Mouse (Mus musculus) urinary bladder, postnatal 25 days (tissue): Measurements from ENCODE around the gene Prr15l.

Source experiments
- DNase-seq: peaks from one replicate; pipeline ENCODE4 v3.0.0; 2022; ENCODE audit warnings: low spot score

Gene Prr15l

DNA sequence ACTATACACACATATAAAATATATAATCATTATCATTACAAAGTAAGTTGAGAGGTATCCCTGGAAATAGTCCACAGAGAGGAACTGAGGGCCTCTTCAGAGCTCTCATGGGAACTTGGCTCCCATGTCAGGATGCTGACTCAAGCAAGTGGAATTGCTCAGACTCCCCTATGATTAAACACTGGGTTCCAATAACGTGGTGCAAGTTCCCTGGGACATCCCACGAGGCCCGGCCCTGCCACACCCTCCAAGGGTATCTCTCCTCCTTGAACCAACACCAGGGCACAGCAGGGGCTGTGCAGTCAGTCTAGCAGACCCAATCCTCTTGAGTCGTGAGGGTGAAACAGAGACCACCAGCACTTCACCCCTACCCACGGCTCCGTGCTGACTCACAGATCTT is 8.9 kb upstream of the Prr15l start:
- no peak for DNase-seq

DNA sequence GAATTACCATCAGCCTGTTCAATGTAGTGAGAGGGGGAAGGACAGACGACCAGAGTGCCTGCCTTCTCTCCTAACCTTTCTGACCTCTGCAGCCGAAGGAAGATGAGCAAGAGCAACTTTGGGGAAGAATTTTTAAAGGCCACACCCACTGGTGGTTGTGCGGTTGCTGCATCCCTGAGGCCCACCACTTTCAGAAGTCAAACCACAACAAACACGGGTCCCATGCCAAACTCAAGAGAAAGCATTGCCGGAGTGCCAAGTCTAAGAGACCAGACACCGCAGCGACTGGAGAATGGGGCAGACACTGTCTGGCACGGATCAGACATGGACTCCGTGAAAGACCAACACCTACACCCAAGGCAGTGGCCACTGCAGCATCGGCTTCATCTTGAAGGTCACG is 3.0 kb upstream of the Prr15l start:
- DNase-seq, result no peak

DNA sequence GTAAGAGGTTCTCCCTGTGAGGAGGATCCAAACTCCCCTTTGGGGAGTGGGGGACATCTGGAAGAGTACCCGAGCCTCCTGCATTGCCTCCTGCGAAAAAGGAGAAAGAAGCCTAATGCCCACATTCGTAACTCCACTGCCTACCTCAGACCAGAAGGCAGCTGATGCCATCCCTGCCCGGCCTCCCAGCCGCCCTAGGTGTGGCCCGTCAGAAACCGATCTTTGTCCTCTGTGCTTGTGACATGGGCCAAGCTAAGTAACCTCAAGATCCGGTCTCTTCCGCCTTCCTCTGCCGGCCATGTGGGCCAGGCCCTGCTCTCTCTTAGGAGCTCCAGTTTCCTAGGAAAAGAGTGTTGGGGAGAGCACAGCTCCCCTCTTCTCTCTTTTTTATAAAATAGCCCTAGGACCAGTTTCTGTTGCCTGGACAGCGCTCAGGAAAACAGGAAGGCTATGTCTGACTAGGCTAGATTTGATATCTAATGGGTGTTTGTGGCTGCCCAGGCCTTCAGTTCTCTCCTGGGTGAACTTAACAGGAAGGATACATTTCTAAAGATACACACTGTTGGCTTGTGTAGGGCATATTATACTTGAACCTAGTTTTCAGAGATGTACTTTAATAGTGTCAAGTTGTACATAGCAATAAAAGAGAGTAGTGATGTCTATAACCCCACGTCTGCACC is 2.3 kb upstream of the Prr15l start:
- no peak for DNase-seq

- no peak for DNase-seq
Measured at GRCm38 (mm10) chr11:96926587-96926986, 1.3 kb upstream of the Prr15l start.

- DNase-seq, result no peak
Measured at GRCm38 (mm10) chr11:96928691-96929090, 787 bp downstream of the Prr15l start.

DNA sequence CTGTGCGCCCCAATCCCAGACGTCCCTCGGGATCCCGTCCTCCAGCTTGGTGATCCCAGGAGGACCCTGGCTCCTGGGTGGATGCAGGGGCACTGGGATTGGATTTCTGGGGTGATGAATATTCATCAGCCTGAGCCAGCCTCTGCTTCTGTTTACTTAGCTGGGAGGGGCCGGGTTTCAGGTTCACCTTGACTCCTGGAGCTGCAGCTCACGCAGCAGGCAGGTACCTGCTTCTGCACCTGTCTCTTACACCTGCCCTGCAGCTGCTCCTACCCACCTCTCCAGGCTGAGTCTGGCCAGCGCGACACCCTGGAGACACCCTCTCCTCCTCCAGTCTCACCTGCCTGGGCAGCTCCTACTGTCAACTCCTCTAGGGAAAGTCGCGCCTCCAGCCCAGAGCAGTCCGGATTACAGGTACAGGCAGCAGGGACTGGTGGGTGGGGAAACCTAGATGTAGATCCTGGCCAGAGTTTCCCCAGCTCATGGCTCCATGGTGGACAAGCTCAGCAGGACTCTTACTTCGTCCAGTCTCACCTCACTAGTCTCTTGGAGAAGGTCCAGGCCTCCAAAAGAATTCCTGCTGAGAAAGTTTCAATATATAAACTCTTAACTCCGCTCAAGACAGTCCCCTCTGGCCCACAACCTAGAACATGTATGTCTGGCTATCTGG is 1.3 kb downstream of the Prr15l start:
- no peak for DNase-seq

DNA sequence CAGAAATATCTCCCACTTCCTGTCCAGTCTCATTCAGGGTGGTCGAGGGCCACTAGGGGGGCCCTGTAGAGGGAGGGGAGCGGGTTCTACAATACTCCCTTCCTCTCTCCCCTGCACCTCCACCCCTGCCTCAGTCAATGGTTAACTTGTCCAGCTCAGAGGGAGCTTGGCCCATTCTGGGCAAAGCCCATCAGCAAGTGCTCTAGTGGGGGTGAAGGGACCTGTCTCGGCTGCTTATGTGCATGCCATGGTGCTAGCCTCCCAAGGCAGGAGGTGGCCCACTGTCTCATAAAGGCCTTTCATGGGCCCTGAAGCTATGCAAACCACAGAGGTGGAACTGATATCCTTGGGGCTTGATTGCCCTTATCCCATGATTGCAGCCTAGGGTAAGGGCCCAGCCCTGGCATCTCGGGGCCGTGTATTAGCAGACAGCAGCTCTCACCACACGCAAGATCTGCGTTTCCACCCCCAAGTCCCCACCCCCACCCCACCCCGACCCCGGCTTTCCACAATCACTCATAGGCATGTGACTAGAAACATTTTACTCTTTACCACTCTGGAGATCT is 1.9 kb downstream of the Prr15l start:
- DNase-seq, result no peak

DNA sequence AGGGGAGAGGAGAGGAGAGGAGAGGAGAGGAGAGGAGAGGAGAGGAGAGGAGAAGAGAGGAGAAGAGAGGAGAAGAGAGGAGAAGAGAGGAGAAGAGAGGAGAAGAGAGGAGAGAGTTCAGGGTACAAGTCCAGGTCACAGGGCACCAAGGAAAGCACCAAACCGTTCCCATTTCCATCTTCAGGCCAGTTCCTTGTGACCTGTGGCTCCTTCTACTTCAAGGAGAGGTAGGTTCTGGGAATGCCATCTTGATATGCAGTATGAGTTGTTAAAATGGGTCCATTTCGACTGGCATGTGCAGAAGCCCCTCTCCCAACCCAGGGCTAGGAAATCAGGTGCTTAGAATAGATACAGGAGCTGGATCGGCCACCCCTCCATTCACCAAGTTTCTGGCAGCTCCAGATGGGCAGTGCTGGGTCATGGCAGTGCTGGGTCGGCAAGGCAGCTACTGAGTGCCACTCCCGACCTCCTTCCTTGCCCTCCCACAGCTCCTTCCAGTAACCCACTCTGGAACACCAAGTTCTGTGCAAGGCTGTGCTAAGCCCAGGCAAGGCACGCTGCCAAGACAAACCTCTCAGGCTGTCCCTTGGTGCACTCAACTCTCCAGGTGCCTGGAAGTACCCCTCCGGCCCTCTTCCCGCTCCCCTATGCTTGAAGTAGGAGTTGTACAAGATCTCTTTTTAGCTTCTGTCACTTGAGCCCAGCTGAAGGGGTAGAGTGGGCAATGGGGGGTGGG is 3.6 kb downstream of the Prr15l start:
- DNase-seq, result no peak

GRCm38 (mm10) chr11:96933562-96934276 is 5.8 kb downstream of the Prr15l start:
- DNase-seq, result no peak

DNA sequence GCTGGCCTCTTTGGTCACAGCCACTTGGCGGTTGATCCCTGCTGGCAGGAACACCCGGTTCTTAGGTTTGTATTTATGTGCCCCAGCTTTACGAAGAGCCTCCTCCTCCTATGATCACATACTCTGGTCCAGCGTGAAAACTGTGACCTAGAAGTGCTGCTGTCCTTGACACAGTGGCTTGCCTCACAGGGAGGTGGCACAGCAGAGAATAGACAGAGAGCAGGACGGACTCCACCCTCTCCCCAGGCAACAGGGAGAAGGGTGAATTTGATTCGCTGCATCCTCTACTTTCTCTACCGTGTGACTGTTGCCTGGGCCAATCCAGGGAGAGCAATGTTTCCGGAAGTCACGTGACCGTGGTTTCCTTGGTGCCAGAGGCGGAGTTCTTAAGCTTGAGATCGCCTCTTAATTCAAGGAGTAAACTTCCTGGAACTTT is 7.0 kb downstream of the Prr15l start:
- no peak for DNase-seq

GRCm38 (mm10) chr11:96935872-96936650 is 8.2 kb downstream of the Prr15l start:
- DNase-seq, result no peak

- peak; percentile 67 for DNase-seq
Measured at GRCm38 (mm10) chr11:96937549-96938425, 9.9 kb downstream of the Prr15l start.

DNA sequence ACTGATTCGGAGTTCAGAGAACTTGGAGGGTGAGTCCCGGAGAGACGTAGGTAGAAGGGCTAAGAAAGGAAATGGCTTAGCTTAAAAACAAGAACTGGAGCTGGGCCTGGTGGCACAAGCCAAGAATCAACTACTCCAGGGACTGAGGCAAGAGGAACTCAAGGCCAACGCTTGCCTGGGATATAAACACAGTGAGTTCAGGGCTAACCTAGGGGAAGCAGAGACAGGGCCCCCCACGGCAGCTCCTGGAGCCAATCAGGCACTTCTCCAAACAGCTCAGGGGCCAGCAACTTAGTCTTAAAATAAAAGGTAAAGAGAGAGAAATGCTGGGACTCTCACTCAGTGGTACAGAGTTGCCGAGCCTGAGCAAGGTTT is 10.5 kb downstream of the Prr15l start:
- DNase-seq, result no peak

DNA sequence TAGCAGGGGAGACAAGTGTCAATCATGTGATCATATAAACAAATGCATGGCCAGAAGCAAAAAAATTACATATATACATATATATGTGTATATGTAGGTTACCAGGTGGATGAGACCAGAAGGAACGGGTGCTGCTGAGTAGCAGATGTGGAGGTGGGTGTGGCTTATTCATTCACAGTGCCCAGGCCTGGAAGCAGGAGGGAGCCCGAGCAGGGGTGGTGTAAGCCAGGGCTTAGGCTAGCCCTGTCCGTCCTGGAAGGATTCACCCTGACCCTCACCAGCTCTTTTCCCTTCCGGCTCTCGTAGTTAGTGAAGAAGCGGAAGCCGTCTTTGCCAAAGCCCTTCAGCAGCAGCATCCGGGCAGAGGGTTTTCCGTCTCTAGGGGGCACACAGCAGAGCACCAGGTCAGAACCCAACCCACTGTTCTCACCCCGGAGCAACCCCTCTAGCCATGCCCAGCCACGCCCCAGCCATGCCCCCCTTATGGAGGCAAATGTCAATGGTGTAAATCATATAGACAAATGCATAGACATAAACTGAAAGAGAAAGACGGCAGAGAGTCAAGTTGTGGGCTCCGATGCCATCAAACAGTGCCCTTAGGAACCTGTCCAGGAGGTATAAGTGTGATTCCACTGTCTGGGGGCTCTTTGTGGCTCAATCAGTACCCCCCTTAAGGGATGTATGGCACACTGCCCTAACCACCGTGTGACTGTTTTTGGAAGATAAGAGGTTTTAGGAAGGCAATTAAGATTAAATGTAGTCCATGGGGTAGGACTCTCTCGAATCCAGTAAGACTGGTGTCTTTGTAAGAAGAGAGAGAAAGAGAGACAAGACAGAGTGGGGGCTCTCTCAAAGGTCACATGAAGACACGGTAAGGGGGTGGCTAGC is 12.9 kb downstream of the Prr15l start:
- DNase-seq, result no peak

DNA sequence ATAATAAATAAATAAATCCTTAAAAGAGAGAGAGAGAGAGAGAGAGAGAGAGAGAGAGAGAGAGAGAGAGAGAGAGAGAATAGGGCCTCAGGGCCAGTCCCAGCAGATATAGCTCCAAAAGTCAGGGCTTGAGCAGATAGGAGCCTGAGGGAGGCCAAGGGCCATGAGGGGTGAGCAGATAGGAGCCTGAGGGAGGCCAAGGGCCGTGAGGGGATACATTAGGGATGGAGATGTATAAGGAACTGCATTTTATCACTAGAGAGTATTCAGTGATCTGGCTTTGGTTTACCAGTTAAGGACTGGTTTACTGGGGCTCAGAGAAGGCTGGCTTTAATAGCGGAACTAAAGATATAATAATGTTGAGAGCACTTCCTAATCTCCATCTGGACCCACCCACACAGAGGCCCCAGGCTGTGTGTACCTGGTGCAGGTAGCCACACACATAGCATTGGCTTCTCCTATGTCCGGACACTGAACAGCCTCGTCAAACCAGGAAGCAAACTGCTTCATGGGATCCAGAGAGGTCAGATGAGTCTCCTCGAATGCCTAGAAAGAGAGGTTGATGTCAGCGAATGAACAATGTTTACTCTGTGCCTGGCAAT is 14.2 kb downstream of the Prr15l start:
- no peak for DNase-seq

GRCm38 (mm10) chr11:96943746-96944304 is 15.9 kb downstream of the Prr15l start, which contains the start of gene Pnpo:
Pnpo (minus strand) TSS chr11:96943986.
- DNase-seq, result peak; percentile 77

DNA sequence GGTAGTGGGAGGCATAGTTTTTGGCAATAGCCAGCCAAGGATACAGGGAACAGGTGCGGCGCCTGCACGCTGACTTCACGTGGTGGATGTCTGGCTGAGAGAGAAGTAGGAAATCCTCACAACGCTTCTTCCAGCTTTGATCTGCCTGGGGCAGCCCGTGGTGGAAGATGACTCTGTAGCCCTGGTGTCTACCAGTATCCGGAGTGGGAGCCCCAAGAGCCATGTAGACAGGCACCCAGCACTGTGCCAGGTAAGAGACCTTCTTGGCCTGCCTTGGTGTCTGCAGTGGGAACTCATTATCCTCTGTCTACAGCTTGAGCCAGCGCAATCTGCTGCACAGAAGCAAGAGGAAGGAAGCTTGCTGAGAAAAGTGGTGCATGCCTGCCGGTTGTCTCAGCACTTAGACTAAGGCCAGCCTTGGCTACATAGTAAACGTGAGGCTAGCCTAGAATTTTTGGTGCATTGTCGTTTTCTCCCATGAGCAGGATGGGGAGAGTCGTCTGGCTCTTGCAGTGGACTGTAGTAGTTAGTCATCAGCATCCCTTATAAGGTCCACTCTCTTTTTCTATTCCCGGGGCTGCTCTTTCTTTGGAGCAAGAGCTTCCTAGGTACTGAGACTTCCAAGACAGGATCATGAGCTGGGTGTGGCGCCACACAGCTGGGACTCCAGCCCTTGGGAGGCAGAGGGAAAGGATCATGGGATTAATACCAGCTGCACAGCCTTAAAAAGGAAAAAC is 17.1 kb downstream of the Prr15l start:
- DNase-seq, result no peak

DNA sequence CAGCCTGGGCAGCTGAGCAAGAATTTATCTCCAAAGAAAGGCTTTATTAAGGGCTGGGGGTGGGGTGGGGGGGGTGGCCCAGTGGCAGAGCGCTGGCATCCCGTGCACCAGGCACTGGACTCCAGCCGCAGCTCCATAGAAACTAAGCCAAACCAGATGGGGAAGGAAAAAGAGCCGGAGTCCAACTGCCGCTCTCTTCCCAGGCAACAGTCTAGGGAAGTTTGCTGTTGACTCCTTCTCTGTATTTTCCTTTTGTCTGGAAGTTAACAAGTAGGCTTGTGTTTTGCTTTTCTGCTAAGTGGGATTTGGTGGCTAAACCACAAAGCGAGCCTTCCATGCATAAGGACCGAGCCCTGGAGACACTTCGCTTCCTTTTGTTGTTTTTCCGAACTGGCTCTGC is 18.6 kb downstream of the Prr15l start:
- DNase-seq, result no peak
